Mouse (Mus musculus): ENCODE measurements around the gene Tmem116. TPM values are rescaled to one million over a fixed set of nuclear protein-coding genes. Genes with fewer than 3 reads are reported as not detected.
"Not testable (repeated sequence)": the region's sequence is repeated elsewhere in the genome, so short reads cannot be mapped to it uniquely, and the experiment has no call there.

Gene Tmem116
- polyA plus RNA-seq, 1 experiment from 2014 or later = 1.3 TPM

DNA sequence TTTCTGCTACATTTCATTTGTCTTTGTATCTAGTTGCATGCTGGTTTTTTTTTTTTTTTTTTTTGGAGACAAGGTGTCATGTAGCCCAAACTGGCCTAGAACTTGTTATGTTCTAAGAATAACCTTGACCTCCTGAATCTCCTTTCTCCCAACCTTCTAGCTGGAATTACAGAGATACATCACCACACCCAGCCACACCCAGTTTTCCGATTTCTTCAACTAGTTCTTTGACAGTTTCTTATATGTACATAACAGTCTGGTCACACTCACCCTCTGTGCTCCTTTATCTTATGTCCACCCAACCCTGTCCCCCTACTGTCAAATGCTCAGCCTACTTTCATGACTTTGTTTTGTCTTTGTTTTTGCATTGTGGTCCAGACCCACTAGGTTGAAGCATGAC, 55.2 kb downstream of the Tmem116 start:
- H3K36me3 ChIP-seq = no peaks in the 10 kb centered on the region
- ATAC-seq (ENCODE audit: insufficient number of reproducible peaks, insufficient read depth, low FRiP score, low TSS enrichment, low read depth) = no peak
- no peaks in the 10 kb centered on the region for H3K27me3 ChIP-seq
- H3K4me3 ChIP-seq = no peak overlapping the region
- H3K9ac ChIP-seq = no peak overlapping the region
- no peak overlapping the region for H3K27ac ChIP-seq
- H3K9me3 ChIP-seq = no peaks in the 10 kb centered on the region
- H3K4me2 ChIP-seq = no peak overlapping the region
- 87% methylated on average over 1 of the region's 1 CpGs for WGBS
- H3K4me1 ChIP-seq = no peaks in the 10 kb centered on the region

GRCm38 (mm10) chr5:121510009-121510408, 58.3 kb downstream of the Tmem116 start:
- Histone ChIP-seq H3K9ac (no peak overlapping the region), H3K27me3 (no peaks in the 10 kb centered on the region), H3K4me2 (no peak overlapping the region), H3K27ac (no peak overlapping the region), H3K4me1 (no peaks in the 10 kb centered on the region), H3K9me3 (no peaks in the 10 kb centered on the region), H3K36me3 (no peaks in the 10 kb centered on the region), H3K4me3 (no peak overlapping the region)
- WGBS = 76% methylated on average over 7 of the region's 7 CpGs
- no peak for ATAC-seq (ENCODE audit: insufficient number of reproducible peaks, insufficient read depth, low FRiP score, low TSS enrichment, low read depth)

DNA sequence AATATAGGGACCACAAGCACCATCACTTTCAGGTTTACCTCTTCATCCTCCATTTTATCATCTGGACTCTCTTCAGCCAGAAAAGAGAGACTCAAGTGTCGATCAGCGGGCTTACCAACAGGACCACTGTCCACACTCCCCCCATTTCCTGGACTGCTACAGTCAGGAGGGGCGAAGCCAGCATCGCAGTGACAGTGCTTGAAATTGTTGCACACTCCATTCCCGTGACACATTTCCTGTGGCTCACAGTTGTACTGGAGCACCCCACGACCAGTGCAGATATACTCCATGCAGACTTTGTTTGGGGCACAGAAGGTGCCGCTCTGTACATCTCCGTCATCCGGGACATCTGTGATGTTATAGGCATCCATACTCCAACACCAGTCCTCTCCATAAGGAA, 67.3 kb downstream of the Tmem116 start:
- Histone ChIP-seq H3K4me1 (no peaks in the 10 kb centered on the region), H3K27ac (no peak overlapping the region), H3K36me3 (peaks cover 47% of the 10 kb centered on the region), H3K9ac (no peak overlapping the region), H3K4me3 (no peak overlapping the region), H3K27me3 (no peaks in the 10 kb centered on the region), H3K9me3 (no peaks in the 10 kb centered on the region), H3K4me2 (no peak overlapping the region)
- WGBS = 89% methylated on average over 9 of the region's 9 CpGs
- ATAC-seq (ENCODE audit: insufficient number of reproducible peaks, insufficient read depth, low FRiP score, low TSS enrichment, low read depth) = no peak

DNA sequence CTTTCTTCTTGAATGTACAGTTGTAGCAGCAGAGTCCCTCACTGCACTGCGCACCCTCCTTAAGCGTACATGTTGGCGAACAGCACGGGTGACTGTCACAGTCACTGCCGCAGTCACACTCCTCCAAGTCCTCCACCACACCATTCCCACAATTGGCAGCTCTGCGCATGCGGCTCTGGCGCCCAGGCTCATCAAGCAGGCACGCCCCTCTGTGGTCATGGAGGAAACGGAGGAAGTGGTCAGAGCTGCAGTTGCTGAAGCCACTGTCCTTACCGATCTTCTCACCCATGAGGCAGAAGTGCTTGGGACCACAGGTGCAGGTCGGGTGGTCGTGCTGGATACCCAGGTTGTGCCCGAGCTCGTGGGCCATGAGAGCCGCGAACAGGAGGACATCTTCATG, 68.1 kb downstream of the Tmem116 start:
- not testable (repeated sequence) for H3K9me3 ChIP-seq; H3K27me3 ChIP-seq; H3K27ac ChIP-seq; H3K9ac ChIP-seq; H3K4me3 ChIP-seq; ATAC-seq (ENCODE audit: insufficient number of reproducible peaks, insufficient read depth, low FRiP score, low TSS enrichment, low read depth); H3K4me2 ChIP-seq; H3K4me1 ChIP-seq
- H3K36me3 ChIP-seq = peaks cover 55% of the 10 kb centered on the region
- WGBS = 93% methylated on average over 11 of the region's 17 CpGs

DNA sequence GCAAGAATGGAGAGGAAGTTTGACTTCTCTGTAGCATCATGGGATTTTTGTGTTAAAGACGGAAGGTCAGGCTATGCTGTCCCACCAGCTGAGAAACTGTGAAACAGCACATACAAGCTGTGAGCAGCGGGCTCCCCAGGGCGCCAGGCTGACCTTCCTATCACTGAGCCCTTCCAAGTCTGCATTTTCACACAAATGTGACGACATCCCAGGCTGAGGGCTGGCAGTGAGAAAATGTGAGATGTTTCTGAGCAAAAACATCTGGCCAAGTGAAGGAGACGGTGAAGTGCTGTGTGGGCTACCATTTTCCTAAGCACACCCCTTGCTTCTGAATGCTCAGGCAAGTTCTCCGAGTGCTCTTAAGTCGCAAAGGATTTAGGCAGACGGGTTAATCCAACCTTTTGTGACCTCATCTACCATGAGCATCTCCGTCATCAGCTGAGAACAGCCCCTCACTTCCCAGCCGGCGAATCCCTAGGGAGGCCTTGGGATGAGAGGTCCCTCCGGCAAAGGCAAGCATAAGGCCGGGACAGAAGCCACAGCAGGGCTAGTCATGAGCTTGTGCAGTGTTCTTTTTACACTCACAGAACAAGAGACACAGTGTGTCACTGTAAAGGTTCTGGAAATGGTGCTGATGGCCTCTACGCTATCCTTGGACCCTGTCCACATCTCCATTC, 74.2 kb downstream of the Tmem116 start:
- peaks cover 82% of the 10 kb centered on the region for H3K36me3 ChIP-seq
- H3K9ac ChIP-seq = no peak overlapping the region
- ATAC-seq (ENCODE audit: insufficient number of reproducible peaks, insufficient read depth, low FRiP score, low TSS enrichment, low read depth) = no peak
- H3K9me3 ChIP-seq = no peaks in the 10 kb centered on the region
- H3K4me3 ChIP-seq = no peak overlapping the region
- H3K4me2 ChIP-seq = no peak overlapping the region
- H3K4me1 ChIP-seq = no peaks in the 10 kb centered on the region
- no peak overlapping the region for H3K27ac ChIP-seq
- no peaks in the 10 kb centered on the region for H3K27me3 ChIP-seq
- WGBS = 91% methylated on average over 14 of the region's 14 CpGs

DNA sequence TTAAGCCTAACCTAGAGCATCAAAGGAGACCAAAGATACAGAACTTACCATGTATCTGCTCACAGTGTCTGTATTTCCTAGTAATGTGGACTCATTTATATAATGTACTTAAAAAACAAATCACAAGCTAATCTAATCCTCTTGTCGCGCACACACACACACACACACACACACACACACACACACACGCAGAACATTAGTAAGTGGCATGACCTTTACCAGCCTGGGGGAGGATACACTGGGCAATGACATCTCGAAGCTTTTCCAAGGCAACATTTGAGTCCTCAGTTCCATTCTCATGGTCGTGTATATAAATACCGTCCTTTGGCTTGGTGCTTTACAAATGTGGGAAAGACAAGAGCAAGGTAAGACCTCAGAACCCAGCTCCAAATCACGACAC, 74.8 kb downstream of the Tmem116 start:
- H3K4me2 ChIP-seq = no peak overlapping the region
- no peaks in the 10 kb centered on the region for H3K9me3 ChIP-seq
- H3K27me3 ChIP-seq = no peaks in the 10 kb centered on the region
- H3K9ac ChIP-seq = no peak overlapping the region
- H3K4me3 ChIP-seq = no peak overlapping the region
- no peaks in the 10 kb centered on the region for H3K4me1 ChIP-seq
- no peak for ATAC-seq (ENCODE audit: insufficient number of reproducible peaks, insufficient read depth, low FRiP score, low TSS enrichment, low read depth)
- H3K27ac ChIP-seq = no peak overlapping the region
- peaks cover 82% of the 10 kb centered on the region for H3K36me3 ChIP-seq
- WGBS = 85% methylated on average over 7 of the region's 7 CpGs

DNA sequence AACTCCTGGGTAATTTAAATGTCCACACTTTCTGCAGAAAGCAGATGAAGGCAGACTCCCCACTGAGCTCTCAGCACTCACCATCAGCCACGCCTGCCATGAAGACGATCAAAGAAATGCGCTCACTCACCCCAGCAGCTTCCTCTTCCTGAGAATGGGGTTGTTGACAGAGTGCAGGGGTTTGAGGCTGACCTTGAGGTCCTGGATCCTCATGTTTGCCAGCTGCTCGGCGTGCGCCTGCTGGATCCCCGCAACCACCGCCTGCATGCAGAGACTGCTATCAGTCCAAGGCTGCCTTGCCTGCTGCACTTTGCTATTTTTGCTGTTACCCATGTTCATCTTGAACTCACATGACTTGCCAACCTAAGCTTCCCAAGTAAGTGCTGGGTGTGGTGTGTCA, 75.3 kb downstream of the Tmem116 start:
- 91% methylated on average over 8 of the region's 8 CpGs for WGBS

GRCm38 (mm10) chr5:121534521-121534920, 82.8 kb downstream of the Tmem116 start:
- H3K27ac ChIP-seq = no peak overlapping the region
- H3K9me3 ChIP-seq = no peaks in the 10 kb centered on the region
- H3K4me2 ChIP-seq = no peak overlapping the region
- H3K27me3 ChIP-seq = no peaks in the 10 kb centered on the region
- no peak overlapping the region for H3K4me3 ChIP-seq
- no peaks in the 10 kb centered on the region for H3K4me1 ChIP-seq
- H3K36me3 ChIP-seq = peaks cover 81% of the 10 kb centered on the region
- WGBS = 97% methylated on average over 5 of the region's 5 CpGs
- H3K9ac ChIP-seq = no peak overlapping the region
- no peak for ATAC-seq (ENCODE audit: insufficient number of reproducible peaks, insufficient read depth, low FRiP score, low TSS enrichment, low read depth)

More for the DNA sequence above, 75.3 kb downstream of the Tmem116 start:
- Histone ChIP-seq H3K4me1 (no peaks in the 10 kb centered on the region), H3K27me3 (no peaks in the 10 kb centered on the region), H3K36me3 (peaks cover 82% of the 10 kb centered on the region), H3K4me3 (no peak overlapping the region), H3K9ac (no peak overlapping the region), H3K9me3 (no peaks in the 10 kb centered on the region), H3K27ac (no peak overlapping the region), H3K4me2 (no peak overlapping the region)
- ATAC-seq (ENCODE audit: insufficient number of reproducible peaks, insufficient read depth, low FRiP score, low TSS enrichment, low read depth) = no peak

DNA sequence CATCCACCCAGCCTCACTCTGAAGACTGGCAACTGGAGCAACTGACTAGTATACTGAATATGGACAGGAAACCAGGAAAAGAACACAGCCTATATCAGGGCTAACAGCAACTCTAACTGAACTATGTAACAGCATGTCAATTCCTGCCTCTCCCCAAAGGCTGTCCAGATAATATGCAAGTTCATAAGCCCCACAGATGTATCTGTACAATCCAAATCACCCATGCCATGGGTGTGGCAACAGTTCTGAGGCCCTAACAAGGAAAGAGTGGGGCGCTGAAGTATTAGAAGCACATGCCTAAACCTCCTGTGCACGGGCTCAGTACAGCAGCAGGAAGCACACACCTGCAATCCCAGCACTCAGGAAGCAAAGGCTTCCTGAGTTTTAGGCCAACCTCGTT, 83.4 kb downstream of the Tmem116 start:
- peaks cover 76% of the 10 kb centered on the region for H3K36me3 ChIP-seq
- no peak overlapping the region for H3K27ac ChIP-seq
- no peaks in the 10 kb centered on the region for H3K27me3 ChIP-seq
- ATAC-seq (ENCODE audit: insufficient number of reproducible peaks, insufficient read depth, low FRiP score, low TSS enrichment, low read depth) = no peak
- 85% methylated on average over 3 of the region's 3 CpGs for WGBS
- H3K9me3 ChIP-seq = no peaks in the 10 kb centered on the region
- H3K4me3 ChIP-seq = no peak overlapping the region
- no peaks in the 10 kb centered on the region for H3K4me1 ChIP-seq
- H3K9ac ChIP-seq = no peak overlapping the region
- H3K4me2 ChIP-seq = no peak overlapping the region

DNA sequence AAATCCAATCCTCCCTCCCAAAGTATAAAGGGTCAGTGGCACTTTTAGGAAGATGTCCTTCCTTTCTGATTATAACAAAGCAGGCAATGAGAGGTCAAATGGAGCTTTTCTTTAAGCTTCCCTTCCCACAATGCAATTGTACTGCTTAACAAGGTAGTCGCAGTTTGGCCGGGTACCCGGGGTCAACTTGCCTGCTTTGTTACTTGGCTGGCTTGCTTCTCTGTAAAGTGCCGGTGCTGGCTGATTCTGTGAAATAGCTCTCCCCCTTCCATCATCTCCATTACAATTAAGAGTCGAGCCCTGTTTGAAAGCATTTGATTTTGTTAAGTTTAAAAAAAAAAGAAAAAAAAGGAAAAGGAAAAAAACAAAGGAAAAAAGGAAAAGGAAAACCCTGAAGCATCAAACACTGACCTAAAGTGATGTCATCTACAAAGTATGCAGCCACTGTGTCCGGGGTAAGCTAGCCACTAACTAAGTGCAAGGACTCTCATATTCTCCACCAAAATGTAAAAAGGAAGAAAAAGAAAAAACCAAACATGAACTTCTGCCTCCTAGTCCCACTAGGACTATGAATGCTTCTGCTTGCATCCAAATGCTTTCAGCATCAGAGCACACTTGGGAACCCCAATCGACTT, 85.3 kb downstream of the Tmem116 start:
- Histone ChIP-seq H3K27ac (no peak overlapping the region), H3K4me1 (no peaks in the 10 kb centered on the region), H3K9me3 (no peaks in the 10 kb centered on the region), H3K4me2 (no peak overlapping the region), H3K36me3 (peaks cover 60% of the 10 kb centered on the region), H3K9ac (no peak overlapping the region), H3K4me3 (no peak overlapping the region), H3K27me3 (no peaks in the 10 kb centered on the region)
- 84% methylated on average over 7 of the region's 7 CpGs for WGBS
- no peak for ATAC-seq (ENCODE audit: insufficient number of reproducible peaks, insufficient read depth, low FRiP score, low TSS enrichment, low read depth)

DNA sequence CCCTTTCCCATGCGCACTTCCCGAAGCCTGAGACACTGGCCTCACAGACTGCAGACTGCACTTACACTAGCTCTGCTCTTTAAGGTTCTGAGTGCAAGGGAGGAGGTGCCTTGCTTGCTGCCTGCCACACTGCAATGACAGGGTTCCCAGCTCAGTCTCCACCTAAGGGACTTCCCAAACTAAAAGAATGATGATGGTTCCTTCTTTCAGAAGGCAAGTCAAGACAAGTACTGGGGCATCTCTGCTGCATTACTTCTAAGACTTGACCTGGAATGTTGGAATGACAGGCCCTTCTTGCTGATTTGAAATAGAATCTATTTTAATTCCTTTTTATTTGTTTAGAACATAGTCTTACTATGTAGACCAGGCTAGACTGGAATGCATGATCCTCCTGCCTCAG, 85.9 kb downstream of the Tmem116 start:
- Histone ChIP-seq H3K9me3 (no peaks in the 10 kb centered on the region), H3K4me1 (no peaks in the 10 kb centered on the region), H3K9ac (no peak overlapping the region), H3K27ac (no peak overlapping the region), H3K4me2 (no peak overlapping the region), H3K36me3 (peaks cover 54% of the 10 kb centered on the region), H3K27me3 (no peaks in the 10 kb centered on the region), H3K4me3 (no peak overlapping the region)
- 91% methylated on average over 2 of the region's 2 CpGs for WGBS
- ATAC-seq (ENCODE audit: insufficient number of reproducible peaks, insufficient read depth, low FRiP score, low TSS enrichment, low read depth) = no peak

- no peak overlapping the region for H3K4me2 ChIP-seq
- H3K27ac ChIP-seq = no peak overlapping the region
- no peaks in the 10 kb centered on the region for H3K9me3 ChIP-seq
- H3K4me1 ChIP-seq = peaks cover 11% of the 10 kb centered on the region
- no peaks in the 10 kb centered on the region for H3K27me3 ChIP-seq
- H3K4me3 ChIP-seq = no peak overlapping the region
- peaks cover 32% of the 10 kb centered on the region for H3K36me3 ChIP-seq
- ATAC-seq (ENCODE audit: insufficient number of reproducible peaks, insufficient read depth, low FRiP score, low TSS enrichment, low read depth) = no peak
- 95% methylated on average over 5 of the region's 5 CpGs for WGBS
- H3K9ac ChIP-seq = no peak overlapping the region
These were observed 88.4 kb downstream of the Tmem116 start for GRCm38 (mm10) chr5:121540066-121540465.
